Mouse (Mus musculus) neural tube, embryonic 10.5 days (tissue): ENCODE results near the gene Sulf2.

Experiments used
- DNase-seq: peaks from one replicate; pipeline ENCODE4 v3.0.0-alpha.2; 2017; ENCODE audit warnings: low spot score; ENCODE audit errors: extremely low spot score

Gene Sulf2

GRCm38 (mm10) chr2:166150584-166150983 lies 4.9 kb downstream of the Sulf2 start:
- DNase-seq, result no peak

GRCm38 (mm10) chr2:166149482-166149881 lies 6.0 kb downstream of the Sulf2 start:
- no peak for DNase-seq

- peak; percentile 70 for DNase-seq
Observed at GRCm38 (mm10) chr2:166148672-166149332, 6.7 kb downstream of the Sulf2 start.

GRCm38 (mm10) chr2:166147930-166148651 lies 7.4 kb downstream of the Sulf2 start:
- DNase-seq, result no peak

- DNase-seq, result no peak
Observed at GRCm38 (mm10) chr2:166146446-166146845, 9.0 kb downstream of the Sulf2 start.

- no peak for DNase-seq
Observed at GRCm38 (mm10) chr2:166145031-166145430, 10.4 kb downstream of the Sulf2 start.

- DNase-seq, result no peak
Observed at GRCm38 (mm10) chr2:166143871-166144270, 11.6 kb downstream of the Sulf2 start.

- no peak for DNase-seq
Observed at GRCm38 (mm10) chr2:166142561-166143112, 12.8 kb downstream of the Sulf2 start.

- DNase-seq, result no peak
Observed at GRCm38 (mm10) chr2:166141910-166142309, 13.6 kb downstream of the Sulf2 start.

- DNase-seq, result no peak
Observed at GRCm38 (mm10) chr2:166141039-166141438, 14.4 kb downstream of the Sulf2 start.

GRCm38 (mm10) chr2:166140427-166140826 lies 15.0 kb downstream of the Sulf2 start:
- DNase-seq, result no peak

GRCm38 (mm10) chr2:166138308-166138707 lies 17.2 kb downstream of the Sulf2 start:
- no peak for DNase-seq

GRCm38 (mm10) chr2:166137467-166137866 lies 18.0 kb downstream of the Sulf2 start:
- DNase-seq, result no peak

- no peak for DNase-seq
Observed at GRCm38 (mm10) chr2:166135711-166136485, 19.6 kb downstream of the Sulf2 start.

- no peak for DNase-seq
Observed at GRCm38 (mm10) chr2:166128756-166129155, 26.7 kb downstream of the Sulf2 start.

GRCm38 (mm10) chr2:166128032-166128431 lies 27.4 kb downstream of the Sulf2 start:
- no peak for DNase-seq

- DNase-seq, result no peak
Observed at GRCm38 (mm10) chr2:166126343-166126742, 29.1 kb downstream of the Sulf2 start.

GRCm38 (mm10) chr2:166125492-166126252 lies 29.8 kb downstream of the Sulf2 start:
- no peak for DNase-seq

GRCm38 (mm10) chr2:166125033-166125432 lies 30.4 kb downstream of the Sulf2 start:
- DNase-seq, result no peak

- no peak for DNase-seq
Observed at GRCm38 (mm10) chr2:166122781-166123180, 32.7 kb downstream of the Sulf2 start.
